Mouse (Mus musculus): Measurements from ENCODE around the gene Clk3. TPM values are rescaled to one million over a fixed set of nuclear protein-coding genes. Genes with fewer than 3 reads are reported as not detected.

Clk3 gene
- polyA plus RNA-seq (2012; rRNA removed): 128 and 137 TPM in 2 replicates

DNA sequence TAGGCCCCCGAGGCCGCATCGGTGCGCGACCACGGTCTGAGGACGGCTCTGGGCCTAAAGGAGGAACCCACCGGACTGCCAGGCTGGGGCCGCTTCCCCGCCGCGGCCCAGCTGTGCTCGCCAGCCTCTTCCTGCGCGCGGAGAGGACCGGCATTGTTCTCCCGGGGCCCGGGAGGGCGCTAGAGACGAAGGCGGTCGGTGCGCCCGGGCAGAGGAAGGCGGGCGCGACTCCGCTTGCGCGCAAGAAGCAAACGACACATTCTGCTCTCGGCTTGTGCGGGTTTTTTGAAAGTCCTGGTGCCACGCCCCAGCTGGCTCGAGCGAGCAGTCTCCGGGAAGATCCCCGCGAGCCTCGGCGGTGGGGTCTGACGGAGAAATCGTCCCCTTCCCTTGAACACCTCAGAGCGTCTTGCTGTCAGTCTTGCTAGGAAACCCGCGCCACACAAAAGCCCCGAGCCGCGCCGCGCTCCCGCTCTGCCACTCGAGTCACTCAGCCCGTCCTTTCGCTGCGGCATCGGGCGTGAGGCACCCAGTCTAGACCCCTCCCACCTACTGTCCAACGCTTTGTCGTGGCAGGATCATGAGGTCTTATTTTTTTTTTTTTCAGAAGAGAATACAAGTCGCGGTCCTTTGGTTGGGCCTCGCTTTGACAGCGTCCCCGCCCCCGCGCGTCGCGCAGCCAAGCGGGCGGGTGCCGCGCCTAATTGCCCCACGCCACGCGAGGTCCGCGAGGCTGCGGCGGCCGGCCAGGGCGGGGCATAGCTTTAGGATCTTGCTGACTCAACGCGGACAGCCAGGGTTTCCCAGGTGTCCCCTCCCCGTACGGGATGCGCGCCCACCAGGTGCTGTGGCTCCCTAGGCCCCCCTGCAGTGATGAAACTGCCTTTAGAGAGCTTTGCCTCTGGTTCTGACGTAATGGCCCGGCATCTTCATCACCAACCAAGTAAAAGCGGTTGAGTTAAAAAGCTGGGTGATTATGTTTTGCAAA is at the start of gene Clk3:
Clk3 (minus strand) TSS at position 497 of the 988 bp plus-strand sequence.

DNA sequence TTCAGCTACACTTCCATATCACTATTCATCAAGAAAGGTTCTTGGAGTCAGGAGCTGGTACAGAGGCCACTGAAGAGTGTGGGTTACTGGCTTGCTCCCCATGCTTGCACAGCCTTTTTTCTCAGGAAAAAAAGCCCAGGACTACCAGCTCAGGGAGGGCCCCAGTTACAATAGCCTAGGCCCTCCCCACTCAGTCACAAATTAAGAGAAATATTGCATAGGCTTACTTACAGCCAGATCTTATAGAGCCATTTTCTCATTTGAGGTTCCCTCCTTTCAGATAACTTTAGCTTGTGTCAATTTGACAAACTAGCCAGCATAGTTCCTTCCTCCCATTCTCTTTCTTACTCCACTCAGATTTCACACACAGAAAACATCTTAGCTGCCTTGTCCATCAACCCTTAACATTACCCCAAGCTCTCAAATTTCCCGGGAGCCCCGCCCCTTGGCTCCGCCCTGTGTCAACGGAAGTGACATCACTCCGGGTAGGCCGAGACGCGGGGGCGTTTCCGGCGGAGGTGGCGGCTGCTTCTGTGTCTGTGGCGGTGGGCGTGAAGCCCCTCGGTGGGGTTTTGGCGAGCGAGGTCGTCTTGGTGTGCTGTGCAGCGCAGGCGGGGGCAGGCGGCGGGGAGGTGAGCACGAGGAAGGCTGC is 57.5 kb downstream of the Clk3 start, which contains the start of gene Edc3:
Edc3 (plus strand) TSS at position 473 of the 652 bp plus-strand sequence.

Other genes with a start within 250 kb of the Clk3 start
- 182 and 251 TPM in 2 replicates for gene Cox5a, start 244.6 kb downstream of the Clk3 start, polyA plus RNA-seq (2012; rRNA removed)
- 12.3 and 20.8 TPM in 2 replicates for gene Fam219b, start 228.3 kb downstream of the Clk3 start, polyA plus RNA-seq (2012; rRNA removed)
- 62.6 and 65.6 TPM in 2 replicates for gene Mpi, start 213.1 kb downstream of the Clk3 start, polyA plus RNA-seq (2012; rRNA removed)
- 37.6 and 48.1 TPM in 2 replicates for gene Scamp2, start 204.9 kb downstream of the Clk3 start, polyA plus RNA-seq (2012; rRNA removed)
- gene Ulk3, start 176.4 kb downstream of the Clk3 start, polyA plus RNA-seq (2012; rRNA removed): 21.0 and 22.8 TPM in 2 replicates
- gene Cplx3, start 159.6 kb downstream of the Clk3 start, polyA plus RNA-seq (2012; rRNA removed): 0.80 and 1.7 TPM in 2 replicates
- 0.05 and 0.06 TPM in 2 replicates for gene Lman1l, start 145.1 kb downstream of the Clk3 start, polyA plus RNA-seq (2012; rRNA removed)
- 54.7 and 94.3 TPM in 2 replicates for gene Csk, start 112.2 kb downstream of the Clk3 start, polyA plus RNA-seq (2012; rRNA removed)
- gene Cyp1a2, start 82.2 kb downstream of the Clk3 start, polyA plus RNA-seq (2012; rRNA removed): not detected in 2 replicates
- gene Cyp1a1, start 77.9 kb downstream of the Clk3 start, polyA plus RNA-seq (2012; rRNA removed): 0.02 TPM in 1 of 2 replicates, not detected in the other
- gene Edc3, start 57.3 kb downstream of the Clk3 start, polyA plus RNA-seq (2012; rRNA removed): 14.4 and 21.7 TPM in 2 replicates
- 19.2 and 22.9 TPM in 2 replicates for gene Arid3b, start 70.9 kb upstream of the Clk3 start, polyA plus RNA-seq (2012; rRNA removed)
- gene Ubl7, start 145.1 kb upstream of the Clk3 start, polyA plus RNA-seq (2012; rRNA removed): 58.9 and 69.7 TPM in 2 replicates
- 7.3 and 8.1 TPM in 2 replicates for gene Sema7a, start 174.3 kb upstream of the Clk3 start, polyA plus RNA-seq (2012; rRNA removed)
- gene Cyp11a1, start 240.6 kb upstream of the Clk3 start, polyA plus RNA-seq (2012; rRNA removed): 0.07 and 0.19 TPM in 2 replicates

Data from central nervous system, embryonic 11.5 days (tissue).